Mouse (Mus musculus): ENCODE measurements around the gene L1cam.

DNA sequence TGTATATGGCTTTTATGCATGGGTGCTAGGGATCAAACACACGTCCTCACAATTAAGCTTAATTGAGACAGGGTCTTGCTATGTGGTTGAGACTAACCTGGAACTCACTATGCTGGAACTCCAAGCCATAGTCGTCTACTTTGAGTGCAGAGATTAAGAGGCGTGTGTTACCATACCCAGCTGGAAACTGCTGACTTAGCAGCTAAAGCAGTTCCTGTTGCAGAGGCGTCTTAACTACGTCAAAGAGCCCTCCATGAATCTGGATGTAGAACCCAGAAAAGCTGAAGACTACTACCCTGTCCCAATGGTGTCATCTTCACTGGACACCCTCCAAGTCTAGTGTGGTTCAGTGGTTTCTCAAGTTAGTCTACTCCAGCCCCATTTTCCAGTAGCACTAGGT, 22.7 kb upstream of the L1cam start:
- TF ChIP-seq CTCF (IDR thresholded peaks at IDR 0.05; ENCODE audit: control insufficient read depth, insufficient read depth, insufficient read length) (no peak), CEBPB (IDR thresholded peaks at IDR 0.05; ENCODE audit: low read depth) (no peak), MAX (IDR thresholded peaks at IDR 0.05) (no peak)

Data from C2C12 (cell line).